Mouse (Mus musculus): Measurements from ENCODE around the gene Cherp.

GRCm38 (mm10) chr8:72458457-72458856, 16.6 kb downstream of the Cherp start:
- TF ChIP-seq CTCF (IDR thresholded peaks at IDR 0.05) = no peak
- no peak for TF ChIP-seq POLR2A (IDR thresholded peaks at IDR 0.05; ENCODE audit: insufficient read depth, low read depth, low read length)
- no peak for TF ChIP-seq EP300 (IDR thresholded peaks at IDR 0.05; ENCODE audit: insufficient read depth, low read depth, low read length)

All from heart, adult 2 months (tissue).